Mouse (Mus musculus) myocyte (in vitro differentiated cells): ENCODE measurements at regions not wholly inside any gene's neighbourhood (a gene's known extent, or its start where the extent isn't known, plus 50 kb on each side); places are given as distances from the start of the nearest gene placed in this dataset.

Source experiments
- MAX ChIP-seq: IDR thresholded peaks from one replicate; pipeline ENCODE4 v1.6.1; 2011; ENCODE audit warnings: low read depth, mild to moderate bottlenecking, control low read depth
- POLR2A ChIP-seq: IDR thresholded peaks from one replicate; pipeline ENCODE4 v1.6.1; 2011; ENCODE audit warnings: low read depth, mild to moderate bottlenecking, control low read depth, moderate library complexity; ENCODE audit not compliant: insufficient read length
- POLR2AphosphoS2 ChIP-seq: IDR thresholded peaks from one replicate; pipeline ENCODE4 v1.6.1; 2011; ENCODE audit warnings: low read depth, control low read depth; ENCODE audit not compliant: insufficient read length
- TCF12 ChIP-seq: IDR thresholded peaks from one replicate; pipeline ENCODE4 v1.6.1; 2011; ENCODE audit warnings: mild to moderate bottlenecking, control low read depth; ENCODE audit not compliant: poor library complexity, insufficient read depth, severe bottlenecking
- TCF3 ChIP-seq: IDR thresholded peaks from one replicate; pipeline ENCODE4 v1.6.1; 2011; ENCODE audit warnings: low read depth, control low read depth; ENCODE audit not compliant: insufficient read length

DNA sequence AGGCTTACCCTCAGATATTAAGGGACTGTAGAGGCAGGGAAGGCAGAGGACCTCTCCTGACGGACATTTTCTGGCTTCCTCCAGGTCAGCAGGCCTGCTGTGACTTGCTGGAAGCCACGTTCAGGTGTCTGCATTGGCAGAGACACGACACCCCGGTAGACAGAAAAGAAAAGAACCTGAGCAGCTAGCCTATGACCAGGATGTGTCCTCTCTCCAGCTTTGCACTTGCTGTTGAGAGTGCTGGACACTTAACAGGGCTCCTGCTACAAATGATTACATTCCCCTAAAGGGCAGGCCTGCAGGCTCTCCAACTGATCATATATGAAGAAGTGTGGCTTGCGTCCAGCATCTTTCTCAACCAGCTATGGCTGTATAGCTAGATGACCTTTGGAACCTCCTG, 84.5 kb upstream of the Parp11 start:
- no peak for TF ChIP-seq POLR2A
- TF ChIP-seq MAX, result no peak
- no peak for TF ChIP-seq TCF3
- no peak for TF ChIP-seq TCF12
- TF ChIP-seq POLR2AphosphoS2, result no peak
